Mouse (Mus musculus) cortical plate, adult 2 months (tissue): Measurements from ENCODE around the gene Coq9. TPM values are rescaled to one million over a fixed set of nuclear protein-coding genes. Genes with fewer than 3 reads are reported as not detected.
"Not testable (repeated sequence)": the region's sequence is repeated elsewhere in the genome, so short reads cannot be mapped to it uniquely, and the experiment has no call there.

Experiments
- H3K27ac ChIP-seq: fragments of 200-500 bp; 2 replicates; pipeline ENCODE4 v1.5.1; 2012; ENCODE audit warnings: low read length, control low read depth, inconsistent platforms; ENCODE audit not compliant: insufficient read depth
- H3K4me1 ChIP-seq: fragments of 200-500 bp; 2 replicates; pipeline ENCODE4 v1.6.1; 2011; ENCODE audit warnings: low read length; ENCODE audit not compliant: control insufficient read depth, insufficient read depth
- H3K4me3 ChIP-seq: fragments of 200-500 bp; 2 replicates; pipeline ENCODE4 v1.5.1; 2011; ENCODE audit warnings: mild to moderate bottlenecking, low read length, control low read depth; ENCODE audit not compliant: insufficient read depth
- CTCF ChIP-seq: fragments of 200-500 bp; IDR thresholded peaks from 2 replicates; pipeline ENCODE4 v1.5.1; 2011; ENCODE audit warnings: mild to moderate bottlenecking, control low read depth, low read length; ENCODE audit not compliant: insufficient read depth; ENCODE audit errors: extremely low read depth
- POLR2A ChIP-seq: fragments of 200-500 bp; IDR thresholded peaks from 2 replicates; pipeline ENCODE4 v1.6.1; 2011; ENCODE audit warnings: mild to moderate bottlenecking, low read length, control low read depth; ENCODE audit not compliant: insufficient read depth; ENCODE audit errors: extremely low read depth
- polyA plus RNA-seq: library from polyadenylated mRNA; depleted of rRNA; stranded (reverse); fragments of >200 nt; gene quantifications from 2 replicates; pipeline ENCODE4 v1.2.3, GENCODE M21; 2012

Coq9 gene
- polyA plus RNA-seq, 1 experiment, result 103 TPM

- no peak for TF ChIP-seq POLR2A
- Histone ChIP-seq H3K27ac (no peak overlapping the region), H3K4me1 (no peaks in the 10 kb centered on the region), H3K4me3 (no peak overlapping the region)
Measured at GRCm38 (mm10) chr8:94820553-94820952, 17.6 kb upstream of the Coq9 start.

GRCm38 (mm10) chr8:94821381-94821780 lies 16.7 kb upstream of the Coq9 start:
- Histone ChIP-seq H3K4me3 (no peak overlapping the region), H3K27ac (no peak overlapping the region), H3K4me1 (no peaks in the 10 kb centered on the region)
- TF ChIP-seq CTCF, result no peak
- no peak for TF ChIP-seq POLR2A

DNA sequence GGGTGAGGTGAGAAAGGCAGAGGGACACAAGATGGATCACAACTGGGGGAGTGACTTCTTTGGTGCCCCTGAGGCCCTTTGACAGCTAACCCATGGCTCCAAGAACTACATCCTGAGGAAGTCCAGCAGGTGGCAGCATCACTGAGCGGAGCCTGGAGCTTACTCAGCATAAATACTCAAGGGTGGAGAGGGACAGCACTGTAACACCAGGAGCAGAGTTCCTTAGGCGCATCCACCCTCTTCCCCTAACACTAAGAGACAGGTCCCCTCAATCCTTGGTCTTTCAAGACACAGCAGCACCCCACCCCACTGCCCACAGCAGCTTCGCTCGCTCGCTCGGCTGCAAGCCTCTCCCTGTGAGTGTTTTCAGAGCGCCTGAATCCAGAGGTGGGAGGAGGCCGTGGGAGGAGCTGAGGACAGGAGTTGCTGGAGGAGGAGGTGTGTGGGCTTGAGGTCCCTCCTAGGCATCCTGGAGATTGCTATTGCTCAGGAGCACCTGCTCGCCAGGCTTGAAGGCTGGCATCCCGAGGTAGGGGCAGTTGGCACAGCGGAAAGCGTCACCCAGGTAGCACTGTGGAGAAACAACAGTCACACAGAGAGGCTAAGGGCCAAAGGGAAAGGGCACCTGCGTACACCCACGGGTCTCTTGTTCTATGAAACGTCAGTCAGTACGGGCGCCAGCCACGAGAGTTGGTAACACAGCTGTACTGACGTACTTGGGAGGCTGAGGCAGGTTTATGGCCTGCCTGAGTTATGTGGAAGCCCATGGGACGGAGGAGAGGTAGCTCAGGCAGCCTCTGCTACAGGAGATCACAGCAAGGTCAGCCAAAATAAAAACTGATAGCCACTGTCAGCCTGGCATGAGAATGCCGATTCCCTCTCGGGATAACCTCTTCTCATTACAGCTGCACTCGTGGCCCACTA lies 15.2 kb upstream of the Coq9 start:
- Histone ChIP-seq H3K4me3 (no peak overlapping the region), H3K4me1 (no peaks in the 10 kb centered on the region), H3K27ac (no peak overlapping the region)
- TF ChIP-seq POLR2A (no peak), CTCF (peak; percentile 75)

GRCm38 (mm10) chr8:94825170-94825569 lies 13.0 kb upstream of the Coq9 start:
- TF ChIP-seq POLR2A (no peak), CTCF (no peak)
- H3K4me1 ChIP-seq, result no peaks in the 10 kb centered on the region
- no peak overlapping the region for H3K4me3 ChIP-seq
- H3K27ac ChIP-seq, result no peak overlapping the region

DNA sequence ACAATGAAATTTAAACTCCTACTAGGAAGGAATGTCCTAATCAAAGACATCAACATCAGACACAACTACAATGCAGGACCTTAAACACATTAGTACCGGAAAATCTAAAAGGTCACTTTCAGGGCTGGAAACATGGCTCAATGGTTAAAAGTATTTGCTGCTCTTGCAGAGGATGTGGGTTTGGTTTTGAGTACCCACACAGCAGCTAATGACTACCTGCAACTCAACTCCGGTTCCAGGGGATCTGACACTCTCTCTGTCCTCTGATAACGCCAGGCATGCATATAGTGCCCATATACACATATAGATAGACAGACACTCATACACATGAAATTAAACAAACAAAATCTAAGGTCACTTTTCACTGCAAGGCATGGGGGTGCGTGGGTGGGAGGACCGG lies 11.9 kb upstream of the Coq9 start:
- no peak for TF ChIP-seq CTCF
- no peak for TF ChIP-seq POLR2A
- Histone ChIP-seq H3K4me3 (no peak overlapping the region), H3K4me1 (no peaks in the 10 kb centered on the region), H3K27ac (no peak overlapping the region)

DNA sequence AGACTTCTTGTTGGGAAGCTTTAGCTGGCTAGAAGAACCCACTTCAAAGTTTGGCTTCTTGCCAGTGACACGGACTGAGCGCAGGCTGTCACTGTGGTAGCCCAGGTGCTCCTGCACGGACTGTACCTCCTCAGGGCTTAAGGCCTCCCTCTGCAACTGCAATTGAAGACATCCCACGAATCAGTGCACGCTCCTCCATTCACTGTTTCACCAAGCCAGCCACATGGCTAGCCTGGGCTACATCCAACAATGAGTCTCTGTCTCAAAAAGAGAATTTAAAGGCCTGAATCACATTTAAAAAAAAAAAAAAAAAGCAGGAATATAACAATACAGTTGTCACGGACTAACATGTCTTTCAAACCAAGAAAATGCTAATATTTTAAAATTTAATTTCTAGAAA lies 9.8 kb upstream of the Coq9 start:
- no peak overlapping the region for H3K4me3 ChIP-seq
- peaks cover 3% of the 10 kb centered on the region; the same call in 1 of the 2 replicates for H3K4me1 ChIP-seq
- no peak overlapping the region for H3K27ac ChIP-seq
- no peak for TF ChIP-seq POLR2A

GRCm38 (mm10) chr8:94833901-94834405 lies 4.2 kb upstream of the Coq9 start:
- not testable (repeated sequence) for H3K27ac ChIP-seq, H3K4me3 ChIP-seq
- peaks cover 11% of the 10 kb centered on the region for H3K4me1 ChIP-seq

GRCm38 (mm10) chr8:94835751-94836150 lies 2.4 kb upstream of the Coq9 start:
- not testable (repeated sequence) for H3K4me3 ChIP-seq, H3K27ac ChIP-seq
- peaks cover 11% of the 10 kb centered on the region for H3K4me1 ChIP-seq

- Histone ChIP-seq H3K4me3 (no peak overlapping the region), H3K4me1 (peaks cover 11% of the 10 kb centered on the region), H3K27ac (no peak overlapping the region)
- TF ChIP-seq CTCF (no peak), POLR2A (no peak)
Measured at GRCm38 (mm10) chr8:94836456-94837240, 1.5 kb upstream of the Coq9 start.

DNA sequence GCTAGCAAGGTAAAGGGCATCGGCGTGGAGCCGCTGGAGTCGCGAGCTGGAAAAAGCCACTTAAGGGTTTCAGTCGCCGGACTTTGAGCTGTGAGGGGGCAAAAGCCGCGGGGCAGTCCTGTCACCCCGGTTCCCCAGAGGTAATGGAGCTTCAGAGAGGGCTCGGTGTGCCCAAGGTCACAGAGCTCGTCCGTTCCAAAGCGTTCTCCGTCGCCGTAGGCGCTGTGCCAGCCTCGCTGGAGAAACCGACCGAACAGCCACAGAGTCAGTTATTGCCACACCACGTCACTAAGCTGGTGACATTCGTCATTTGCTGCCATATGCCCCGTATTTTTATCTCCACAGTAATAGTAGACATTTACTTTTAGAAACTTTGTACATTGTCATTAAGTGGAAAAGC lies 479 bp downstream of the Coq9 start:
- Histone ChIP-seq H3K4me1 (peaks cover 7% of the 10 kb centered on the region), H3K4me3 (peak overlapping the region; percentile 95), H3K27ac (peak overlapping the region; percentile 98)
- TF ChIP-seq POLR2A, result peak; percentile 51; the same call in 1 of the 2 replicates
- no peak for TF ChIP-seq CTCF

GRCm38 (mm10) chr8:94841183-94841582 lies 3.1 kb downstream of the Coq9 start:
- no peak overlapping the region for H3K4me3 ChIP-seq
- H3K4me1 ChIP-seq, result peaks cover 6% of the 10 kb centered on the region
- no peak overlapping the region for H3K27ac ChIP-seq
- TF ChIP-seq POLR2A, result no peak
- no peak for TF ChIP-seq CTCF
